Mouse (Mus musculus): ENCODE data around the gene Ptms. TPM values are rescaled to one million over a fixed set of nuclear protein-coding genes. Genes with fewer than 3 reads are reported as not detected.
A peak's percentile ranks its signal among the peaks of the same experiment; 100 is the strongest.

Gene Ptms
- polyA plus RNA-seq, 1 experiment from 2014 or later = 184 TPM

GRCm38 (mm10) chr6:124915942-124916694 is 3.8 kb downstream of the Ptms start:
- H3K9me3 ChIP-seq (replicated peaks; ENCODE audit: control insufficient read depth, low read length) = no peaks in the 10 kb centered on the region
- peak overlapping the region; percentile 98 for H3K9ac ChIP-seq (replicated peaks; ENCODE audit: low read length)
- ATAC-seq (replicated peaks; ENCODE audit: insufficient number of reproducible peaks, low FRiP score, low TSS enrichment, low read depth) (no peak), DNase-seq (ENCODE audit: low spot score) (no peak)
- peak overlapping the region; percentile 92 for H3K4me3 ChIP-seq (ENCODE audit: low read depth, low read length)
- H3K27ac ChIP-seq (replicated peaks; ENCODE audit: low read depth, low read length) = no peak overlapping the region; the same call in 1 of the 2 replicates
- H3K27me3 ChIP-seq (ENCODE audit: control insufficient read depth, insufficient read depth, low read length) = no peaks in the 10 kb centered on the region
- H3K4me2 ChIP-seq (ENCODE audit: low read depth, low read length) = peak overlapping the region; percentile 95
- H3K36me3 ChIP-seq (replicated peaks; ENCODE audit: control insufficient read depth, insufficient read depth, low read depth, low read length) = peaks cover 5% of the 10 kb centered on the region; the same call in 1 of the 2 replicates
- 3% methylated on average over 12 of the region's 12 CpGs for WGBS
- H3K4me1 ChIP-seq (ENCODE audit: control insufficient read depth, insufficient read depth, low read length) = peaks cover 6% of the 10 kb centered on the region

- H3K9me3 ChIP-seq (replicated peaks; ENCODE audit: control insufficient read depth, low read length) = no peaks in the 10 kb centered on the region
- no peak for DNase-seq (ENCODE audit: low spot score)
- H3K36me3 ChIP-seq (replicated peaks; ENCODE audit: control insufficient read depth, insufficient read depth, low read depth, low read length) = peaks cover 5% of the 10 kb centered on the region; the same call in 1 of the 2 replicates
- H3K27me3 ChIP-seq (ENCODE audit: control insufficient read depth, insufficient read depth, low read length) = no peaks in the 10 kb centered on the region
- peaks cover 6% of the 10 kb centered on the region for H3K4me1 ChIP-seq (ENCODE audit: control insufficient read depth, insufficient read depth, low read length)
- peak overlapping the region; percentile 47 for H3K27ac ChIP-seq (replicated peaks; ENCODE audit: low read depth, low read length)
- 18% methylated on average over 21 of the region's 22 CpGs for WGBS
- no peak for ATAC-seq (replicated peaks; ENCODE audit: insufficient number of reproducible peaks, low FRiP score, low TSS enrichment, low read depth)
- peak overlapping the region; percentile 95 for H3K4me2 ChIP-seq (ENCODE audit: low read depth, low read length)
- peak overlapping the region; percentile 98 for H3K9ac ChIP-seq (replicated peaks; ENCODE audit: low read length)
- peak overlapping the region; percentile 92 for H3K4me3 ChIP-seq (ENCODE audit: low read depth, low read length)
Measured at GRCm38 (mm10) chr6:124915160-124915941, 4.6 kb downstream of the Ptms start.

DNA sequence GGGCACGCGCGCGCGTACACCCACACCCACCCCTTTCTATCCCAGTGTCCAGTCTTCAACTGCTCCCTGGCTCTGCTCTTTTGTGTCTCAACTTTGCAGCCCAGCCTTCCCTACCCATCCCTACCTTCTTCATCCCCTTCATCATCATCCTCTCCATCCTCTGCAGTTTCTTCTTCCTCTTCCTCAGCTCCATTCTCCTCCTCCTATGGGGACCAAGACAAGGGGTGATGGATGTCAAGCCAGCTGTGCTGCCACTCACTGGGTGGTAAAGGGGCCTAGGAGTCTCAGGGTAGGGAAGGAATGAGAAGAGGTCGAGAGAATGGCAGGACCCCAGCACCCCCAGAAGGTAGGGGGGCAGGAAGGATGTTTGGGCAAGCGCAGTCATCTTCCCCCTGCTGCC is 5.4 kb downstream of the Ptms start:
- no peak overlapping the region for H3K4me3 ChIP-seq (ENCODE audit: low read depth, low read length)

DNA sequence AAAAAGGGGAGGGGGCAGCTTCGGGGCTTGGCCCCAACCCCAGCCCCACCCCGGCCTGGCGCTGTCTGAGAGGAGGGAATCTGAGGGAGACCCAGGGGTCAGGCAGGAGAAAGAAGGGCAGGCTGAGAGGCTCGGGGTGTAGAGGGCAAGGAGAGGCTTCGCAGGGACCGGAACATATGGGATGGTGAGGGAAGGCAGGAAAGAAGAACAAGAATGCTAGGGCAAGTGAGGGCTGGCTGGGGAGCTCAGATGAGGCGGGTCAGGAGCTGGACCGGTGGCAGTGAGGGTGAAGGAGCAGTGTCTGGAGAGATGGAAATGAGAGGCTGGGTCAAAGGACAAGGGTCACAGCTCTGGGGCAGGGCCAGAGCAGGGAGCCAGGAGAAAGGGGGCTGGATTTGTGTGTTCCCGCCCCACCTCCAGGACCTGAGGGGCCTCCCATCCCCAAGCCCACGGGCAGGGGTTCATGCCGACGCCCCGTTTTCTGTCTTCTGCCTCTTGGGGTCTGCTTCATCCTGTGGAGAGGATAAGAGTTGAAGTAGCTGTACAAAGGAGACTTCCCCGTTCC is 6.1 kb downstream of the Ptms start:
- WGBS = 60% methylated on average over 14 of the region's 14 CpGs
- H3K27me3 ChIP-seq (ENCODE audit: control insufficient read depth, insufficient read depth, low read length) = no peaks in the 10 kb centered on the region
- peaks cover 6% of the 10 kb centered on the region for H3K4me1 ChIP-seq (ENCODE audit: control insufficient read depth, insufficient read depth, low read length)
- no peak overlapping the region for H3K9ac ChIP-seq (replicated peaks; ENCODE audit: low read length)
- no peak for DNase-seq (ENCODE audit: low spot score)
- H3K27ac ChIP-seq (replicated peaks; ENCODE audit: low read depth, low read length) = no peak overlapping the region
- peaks cover 5% of the 10 kb centered on the region; the same call in 1 of the 2 replicates for H3K36me3 ChIP-seq (replicated peaks; ENCODE audit: control insufficient read depth, insufficient read depth, low read depth, low read length)
- ATAC-seq (replicated peaks; ENCODE audit: insufficient number of reproducible peaks, low FRiP score, low TSS enrichment, low read depth) = no peak
- H3K4me2 ChIP-seq (ENCODE audit: low read depth, low read length) = no peak overlapping the region
- no peak overlapping the region for H3K4me3 ChIP-seq (ENCODE audit: low read depth, low read length)
- H3K9me3 ChIP-seq (replicated peaks; ENCODE audit: control insufficient read depth, low read length) = no peaks in the 10 kb centered on the region

More for the DNA sequence above, 5.4 kb downstream of the Ptms start:
- DNase-seq (ENCODE audit: low spot score) (no peak), ATAC-seq (replicated peaks; ENCODE audit: insufficient number of reproducible peaks, low FRiP score, low TSS enrichment, low read depth) (no peak)
- Histone ChIP-seq H3K36me3 (replicated peaks; ENCODE audit: control insufficient read depth, insufficient read depth, low read depth, low read length) (peaks cover 5% of the 10 kb centered on the region; the same call in 1 of the 2 replicates), H3K9me3 (replicated peaks; ENCODE audit: control insufficient read depth, low read length) (no peaks in the 10 kb centered on the region), H3K27ac (replicated peaks; ENCODE audit: low read depth, low read length) (no peak overlapping the region), H3K4me2 (ENCODE audit: low read depth, low read length) (no peak overlapping the region; the same call in 1 of the 2 replicates), H3K4me1 (ENCODE audit: control insufficient read depth, insufficient read depth, low read length) (peaks cover 6% of the 10 kb centered on the region), H3K9ac (replicated peaks; ENCODE audit: low read length) (no peak overlapping the region; the same call in 1 of the 2 replicates), H3K27me3 (ENCODE audit: control insufficient read depth, insufficient read depth, low read length) (no peaks in the 10 kb centered on the region)
- 87% methylated on average over 6 of the region's 7 CpGs for WGBS

DNA sequence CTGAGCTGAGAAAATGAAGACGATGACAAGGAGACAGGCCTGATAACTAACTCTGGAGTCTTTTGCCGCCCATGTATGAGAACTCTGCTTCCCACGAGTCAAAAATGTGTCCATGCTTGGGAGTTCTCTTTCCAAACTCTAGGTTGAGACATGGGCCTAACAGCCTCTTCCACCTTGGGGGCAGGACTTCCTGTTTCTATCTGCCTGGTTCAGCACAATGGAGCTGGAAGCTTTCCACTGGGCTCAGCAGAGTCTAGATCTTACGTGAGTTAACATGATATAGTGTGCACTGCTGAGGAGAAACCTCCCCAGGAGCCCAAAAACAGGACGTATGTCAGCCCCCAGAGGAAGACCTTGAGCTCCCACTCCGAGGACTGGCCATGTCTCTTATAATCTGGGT is 6.7 kb downstream of the Ptms start:
- Histone ChIP-seq H3K9me3 (replicated peaks; ENCODE audit: control insufficient read depth, low read length) (no peaks in the 10 kb centered on the region), H3K9ac (replicated peaks; ENCODE audit: low read length) (no peak overlapping the region), H3K36me3 (replicated peaks; ENCODE audit: control insufficient read depth, insufficient read depth, low read depth, low read length) (peaks cover 5% of the 10 kb centered on the region; the same call in 1 of the 2 replicates), H3K4me3 (ENCODE audit: low read depth, low read length) (no peak overlapping the region), H3K4me1 (ENCODE audit: control insufficient read depth, insufficient read depth, low read length) (peaks cover 6% of the 10 kb centered on the region), H3K27me3 (ENCODE audit: control insufficient read depth, insufficient read depth, low read length) (no peaks in the 10 kb centered on the region), H3K4me2 (ENCODE audit: low read depth, low read length) (no peak overlapping the region), H3K27ac (replicated peaks; ENCODE audit: low read depth, low read length) (no peak overlapping the region)
- no peak for ATAC-seq (replicated peaks; ENCODE audit: insufficient number of reproducible peaks, low FRiP score, low TSS enrichment, low read depth)
- no peak for DNase-seq (ENCODE audit: low spot score)
- 72% methylated on average over 6 of the region's 6 CpGs for WGBS

DNA sequence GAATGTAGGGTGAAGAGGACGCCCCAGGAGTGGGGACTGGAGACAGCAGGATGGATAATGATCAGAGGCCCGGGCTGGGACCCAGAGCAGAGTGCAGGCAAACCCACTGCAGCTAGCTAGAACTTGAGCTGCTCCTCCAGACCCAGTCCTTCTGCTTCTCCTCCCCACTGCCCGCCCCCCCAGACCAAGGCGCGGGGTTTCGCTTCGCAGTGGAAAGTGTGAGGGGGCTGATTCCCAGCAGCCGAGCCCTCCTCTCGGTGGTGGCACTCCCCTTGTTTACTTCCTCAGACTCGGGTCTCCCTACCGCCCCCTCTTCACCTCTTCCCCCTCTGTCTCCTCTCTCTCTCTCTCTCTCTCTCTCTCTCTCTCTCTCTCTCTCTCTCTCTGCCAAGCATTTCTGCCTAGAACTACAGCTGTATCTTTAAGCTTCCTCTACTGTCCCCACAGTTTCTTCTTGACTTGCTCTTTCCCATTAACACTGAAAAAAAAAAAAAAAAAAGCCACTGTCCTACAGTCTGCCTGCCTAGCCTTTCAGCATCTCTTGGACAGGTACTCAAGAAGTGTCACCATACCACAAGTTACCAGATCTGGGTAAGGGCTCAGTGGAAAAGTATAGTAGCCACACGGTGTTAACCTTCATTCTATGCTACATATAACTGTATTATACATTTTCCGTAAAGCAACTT is 8.2 kb downstream of the Ptms start, which contains the start of gene Lag3:
Lag3 (minus strand) TSS at position 173 of the 686 bp plus-strand sequence.
- Histone ChIP-seq H3K4me3 (ENCODE audit: low read depth, low read length) (no peak within 1 kb of the TSS), H3K4me2 (ENCODE audit: low read depth, low read length) (no peak within 1 kb of the TSS), H3K36me3 (replicated peaks; ENCODE audit: control insufficient read depth, insufficient read depth, low read depth, low read length) (peaks cover 5% of the 10 kb centered on the region; the same call in 1 of the 2 replicates), H3K9me3 (replicated peaks; ENCODE audit: control insufficient read depth, low read length) (no peaks in the 10 kb centered on the region), H3K4me1 (ENCODE audit: control insufficient read depth, insufficient read depth, low read length) (peaks cover 6% of the 10 kb centered on the region), H3K27ac (replicated peaks; ENCODE audit: low read depth, low read length) (no peak within 1 kb of the TSS), H3K9ac (replicated peaks; ENCODE audit: low read length) (no peak within 1 kb of the TSS), H3K27me3 (ENCODE audit: control insufficient read depth, insufficient read depth, low read length) (no peaks in the 10 kb centered on the region)
- DNase-seq (ENCODE audit: low spot score) (no peak), ATAC-seq (replicated peaks; ENCODE audit: insufficient number of reproducible peaks, low FRiP score, low TSS enrichment, low read depth) (no peak)
- 19% methylated on average over 13 of the region's 13 CpGs for WGBS

GRCm38 (mm10) chr6:124910032-124910431 is 9.9 kb downstream of the Ptms start:
- no peak overlapping the region for H3K27ac ChIP-seq (replicated peaks; ENCODE audit: low read depth, low read length)
- peak overlapping the region; percentile 56 for H3K9ac ChIP-seq (replicated peaks; ENCODE audit: low read length)
- no peaks in the 10 kb centered on the region for H3K9me3 ChIP-seq (replicated peaks; ENCODE audit: control insufficient read depth, low read length)
- DNase-seq (ENCODE audit: low spot score) (peak; percentile 47), ATAC-seq (replicated peaks; ENCODE audit: insufficient number of reproducible peaks, low FRiP score, low TSS enrichment, low read depth) (no peak)
- 2% methylated on average over 32 of the region's 32 CpGs for WGBS
- H3K4me1 ChIP-seq (ENCODE audit: control insufficient read depth, insufficient read depth, low read length) = no peaks in the 10 kb centered on the region; the same call in 1 of the 2 replicates
- H3K27me3 ChIP-seq (ENCODE audit: control insufficient read depth, insufficient read depth, low read length) = no peaks in the 10 kb centered on the region
- peak overlapping the region; percentile 20; the same call in 1 of the 2 replicates for H3K4me3 ChIP-seq (ENCODE audit: low read depth, low read length)
- H3K36me3 ChIP-seq (replicated peaks; ENCODE audit: control insufficient read depth, insufficient read depth, low read depth, low read length) = peaks cover 5% of the 10 kb centered on the region; the same call in 1 of the 2 replicates
- H3K4me2 ChIP-seq (ENCODE audit: low read depth, low read length) = peak overlapping the region; percentile 38

All from embryonic facial prominence, embryonic 11.5 days (tissue).